Mouse (Mus musculus): ENCODE results near the gene Ubr7.

DNA sequence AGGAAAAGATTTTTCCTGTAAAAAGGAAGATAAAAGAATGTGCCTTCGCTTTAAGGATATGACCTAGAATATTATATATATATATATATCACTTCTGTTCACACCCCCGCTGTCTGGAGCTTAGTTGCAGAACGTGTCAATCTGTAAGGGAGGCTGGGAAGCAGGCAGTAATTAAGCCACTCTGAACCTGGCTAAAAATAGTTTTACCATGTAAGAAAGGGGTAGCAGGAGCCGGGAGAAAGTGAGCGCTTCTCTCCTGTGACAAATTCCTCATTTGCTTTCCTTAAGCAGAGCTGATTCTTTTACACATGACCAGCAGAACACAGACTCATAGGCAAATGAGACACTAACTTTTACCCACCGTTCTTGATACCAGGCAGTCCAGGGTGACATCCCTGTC is 33.9 kb upstream of the Ubr7 start:
- TF ChIP-seq CTCF (conservative IDR thresholded peaks at IDR 0.05; ENCODE audit: low read length) (no peak), POU5F1 (IDR thresholded peaks at IDR 0.05; ENCODE audit: borderline replicate concordance, low read length) (no peak), NANOG (IDR thresholded peaks at IDR 0.05; ENCODE audit: borderline replicate concordance, low read length) (no peak)
